1 mouse cellular context compared by ENCODE assay signal in genomic region chr9:57524439-57524838, GRCm38 (mm10).
TF ChIP-seq lines count a peak whose summit lies in the region.

No protein-coding gene starts in this region.

TF ChIP-seq in myocyte, 11 proteins besides CTCF, POLR2A, EP300 and RAD21 (continued from another document):
- TF ChIP-seq TCF12 (IDR thresholded peaks at IDR 0.05; ENCODE audit: insufficient read depth, poor library complexity, severe bottlenecking): no peak
- no peak for TF ChIP-seq MAX (IDR thresholded peaks at IDR 0.05; ENCODE audit: low read depth)
- TF ChIP-seq SRF (IDR thresholded peaks at IDR 0.05; ENCODE audit: control insufficient read depth, insufficient read length, low read depth): no peak
- no peak for TF ChIP-seq CEBPB (IDR thresholded peaks at IDR 0.05; ENCODE audit: insufficient read depth, poor library complexity, severe bottlenecking)
- no peak for TF ChIP-seq MYOD1 (IDR thresholded peaks at IDR 0.05; ENCODE audit: control insufficient read depth in 1 of 3, insufficient read length in 2 of 3, low read depth in 2 of 3)
- no peak for TF ChIP-seq USF1 (IDR thresholded peaks at IDR 0.05; ENCODE audit: low read depth)
- no peak for TF ChIP-seq TCF3 (IDR thresholded peaks at IDR 0.05; ENCODE audit: insufficient read length, low read depth)
- no peak for TF ChIP-seq MYOG (IDR thresholded peaks at IDR 0.05; ENCODE audit: control insufficient read depth in 1 of 3, insufficient read depth in 1 of 3, insufficient read length in 2 of 3, low read depth in 2 of 3)
